Mouse (Mus musculus) urinary bladder, postnatal 25 days (tissue): Measurements from ENCODE around the gene Nup188.

Experiments
- DNase-seq: peaks from one replicate; pipeline ENCODE4 v3.0.0; 2022; ENCODE audit warnings: low spot score

Nup188 gene

GRCm38 (mm10) chr2:30286192-30287026 lies at the start of gene Nup188, which contains the start of gene Dolk:
Gene Nup188 (plus strand): TSS chr2:30286397.
Gene Dolk (minus strand): TSS chr2:30286334.
- peak; percentile 99 for DNase-seq

- no peak for DNase-seq
Observed at GRCm38 (mm10) chr2:30236426-30237198, 49.6 kb upstream of the Nup188 start.

GRCm38 (mm10) chr2:30237199-30237880 lies 48.9 kb upstream of the Nup188 start, which contains the start of gene Lrrc8a:
Gene Lrrc8a (plus strand): TSS chr2:30237715.
- peak; percentile 100 for DNase-seq

GRCm38 (mm10) chr2:30237881-30238280 lies 48.3 kb upstream of the Nup188 start:
- peak; percentile 64 for DNase-seq

GRCm38 (mm10) chr2:30238906-30239465 lies 47.2 kb upstream of the Nup188 start:
- no peak for DNase-seq

- no peak for DNase-seq
Observed at GRCm38 (mm10) chr2:30239777-30240176, 46.4 kb upstream of the Nup188 start.

GRCm38 (mm10) chr2:30240267-30240666 lies 45.9 kb upstream of the Nup188 start, which contains the start of gene Gm28035:
Gene Gm28035 (plus strand): TSS chr2:30240567.
- no peak for DNase-seq

- no peak for DNase-seq
Observed at GRCm38 (mm10) chr2:30242509-30242908, 43.7 kb upstream of the Nup188 start.

GRCm38 (mm10) chr2:30243391-30243790 lies 42.8 kb upstream of the Nup188 start:
- DNase-seq = no peak

GRCm38 (mm10) chr2:30244595-30245178 lies 41.5 kb upstream of the Nup188 start:
- DNase-seq = no peak

- DNase-seq = no peak
Observed at GRCm38 (mm10) chr2:30247036-30247435, 39.2 kb upstream of the Nup188 start.

GRCm38 (mm10) chr2:30247681-30248080 lies 38.5 kb upstream of the Nup188 start:
- DNase-seq = no peak

GRCm38 (mm10) chr2:30249182-30249581 lies 37.0 kb upstream of the Nup188 start:
- DNase-seq = no peak

- no peak for DNase-seq
Observed at GRCm38 (mm10) chr2:30250166-30251128, 35.8 kb upstream of the Nup188 start.

GRCm38 (mm10) chr2:30251417-30252104 lies 34.6 kb upstream of the Nup188 start:
- DNase-seq = no peak

GRCm38 (mm10) chr2:30252521-30252920 lies 33.7 kb upstream of the Nup188 start:
- DNase-seq = no peak

- DNase-seq = no peak
Observed at GRCm38 (mm10) chr2:30253809-30254208, 32.4 kb upstream of the Nup188 start.

- no peak for DNase-seq
Observed at GRCm38 (mm10) chr2:30255631-30256395, 30.4 kb upstream of the Nup188 start.
